Mouse (Mus musculus) forebrain, embryonic 15.5 days (tissue): Measurements from ENCODE around the gene Mrpl14. TPM values are rescaled to one million over a fixed set of nuclear protein-coding genes. Genes with fewer than 3 reads are reported as not detected.

Experiments
- ATAC-seq: fragments of 200-750 bp; cut with Nextera tagmentation; replicated peaks from 2 replicates; pipeline ENCODE4 v1.8.0; 2017; ENCODE audit warnings: mild to moderate bottlenecking, moderate TSS enrichment, moderate library complexity
- H3K27ac ChIP-seq: fragments of 300-500 bp; sonication (generic); replicated peaks from 2 replicates; pipeline ENCODE4 v1.5.1; 2015; ENCODE audit warnings: mild to moderate bottlenecking, inconsistent platforms
- H3K27me3 ChIP-seq: fragments of 300-500 bp; sonication (generic); 2 replicates; pipeline ENCODE4 v1.6.1; 2015; ENCODE audit warnings: inconsistent platforms
- H3K36me3 ChIP-seq: fragments of 300-500 bp; sonication (generic); 2 replicates; pipeline ENCODE4 v1.6.1; 2015; ENCODE audit warnings: mild to moderate bottlenecking, inconsistent platforms
- H3K4me1 ChIP-seq: fragments of 300-500 bp; sonication (generic); 2 replicates; pipeline ENCODE4 v1.6.1; 2015; ENCODE audit warnings: inconsistent platforms
- H3K4me2 ChIP-seq: fragments of 300-500 bp; sonication (generic); replicated peaks from 2 replicates; pipeline ENCODE4 v1.6.1; 2015; ENCODE audit warnings: mild to moderate bottlenecking, inconsistent platforms
- H3K4me3 ChIP-seq: fragments of 300-500 bp; sonication (generic); 2 replicates; pipeline ENCODE4 v1.5.1; 2015; ENCODE audit warnings: mild to moderate bottlenecking, inconsistent platforms
- H3K9ac ChIP-seq: fragments of 300-500 bp; sonication (generic); replicated peaks from 2 replicates; pipeline ENCODE4 v1.6.1; 2015; ENCODE audit warnings: mild to moderate bottlenecking, inconsistent platforms
- H3K9me3 ChIP-seq: fragments of 300-500 bp; sonication (generic); 2 replicates; pipeline ENCODE4 v1.6.1; 2016; ENCODE audit warnings: inconsistent platforms
- WGBS: fragments of 180-500 bp; shearing (Covaris S2); methylation state at CpG from one replicate; pipeline ENCODE4 v1.1.7; 2015; ENCODE audit warnings: mixed read lengths; 5-methylcytosine and 5-hydroxymethylcytosine counted together
- polyA plus RNA-seq: library from polyadenylated mRNA; unstranded; fragments of >200 nt; fragmentation: Nextera tagmentation; extraction: Ambion mirVana; gene quantifications from 2 replicates; pipeline ENCODE4 v1.2.1, GENCODE M21; 2015

Mrpl14 gene
- polyA plus RNA-seq, 1 experiment from 2014 or later = 122 TPM

- H3K9me3 ChIP-seq = no peaks in the 10 kb centered on the region
- no peak overlapping the region for H3K4me3 ChIP-seq
- no peaks in the 10 kb centered on the region for H3K27me3 ChIP-seq
- H3K4me1 ChIP-seq = peaks cover 17% of the 10 kb centered on the region
- no peak overlapping the region for H3K27ac ChIP-seq
- 90% methylated on average over 5 of the region's 5 CpGs for WGBS
- no peaks in the 10 kb centered on the region for H3K36me3 ChIP-seq
- no peak overlapping the region for H3K9ac ChIP-seq
- no peak overlapping the region for H3K4me2 ChIP-seq
- ATAC-seq = no peak
Measured at GRCm38 (mm10) chr17:45692159-45692558, 6.0 kb downstream of the Mrpl14 start.

- H3K27me3 ChIP-seq = no peaks in the 10 kb centered on the region
- no peaks in the 10 kb centered on the region for H3K9me3 ChIP-seq
- peaks cover 7% of the 10 kb centered on the region for H3K36me3 ChIP-seq
- H3K27ac ChIP-seq = no peak overlapping the region
- WGBS = 84% methylated on average over 18 of the region's 18 CpGs
- peaks cover 2% of the 10 kb centered on the region; the same call in 1 of the 2 replicates for H3K4me1 ChIP-seq
- ATAC-seq = no peak
- H3K9ac ChIP-seq = no peak overlapping the region
- no peak overlapping the region for H3K4me2 ChIP-seq
- H3K4me3 ChIP-seq = no peak overlapping the region
Measured at GRCm38 (mm10) chr17:45693812-45694565, 7.9 kb downstream of the Mrpl14 start.

GRCm38 (mm10) chr17:45695227-45696120, 9.4 kb downstream of the Mrpl14 start:
- WGBS = 75% methylated on average over 23 of the region's 23 CpGs
- Histone ChIP-seq H3K27ac (no peak overlapping the region), H3K4me3 (no peak overlapping the region)

GRCm38 (mm10) chr17:45696981-45697380, 10.9 kb downstream of the Mrpl14 start:
- no peak overlapping the region for H3K9ac ChIP-seq
- H3K9me3 ChIP-seq = no peaks in the 10 kb centered on the region
- no peak overlapping the region for H3K4me2 ChIP-seq
- ATAC-seq = no peak
- WGBS = 94% methylated on average over 9 of the region's 9 CpGs
- no peak overlapping the region for H3K27ac ChIP-seq
- peaks cover 11% of the 10 kb centered on the region for H3K36me3 ChIP-seq
- H3K4me1 ChIP-seq = no peaks in the 10 kb centered on the region
- no peak overlapping the region for H3K4me3 ChIP-seq
- H3K27me3 ChIP-seq = no peaks in the 10 kb centered on the region

More at GRCm38 (mm10) chr17:45695227-45696120, 9.4 kb downstream of the Mrpl14 start:
- H3K36me3 ChIP-seq = peaks cover 11% of the 10 kb centered on the region
- H3K9ac ChIP-seq = no peak overlapping the region
- ATAC-seq = no peak
- no peaks in the 10 kb centered on the region for H3K27me3 ChIP-seq
- no peaks in the 10 kb centered on the region for H3K4me1 ChIP-seq
- no peak overlapping the region for H3K4me2 ChIP-seq
- H3K9me3 ChIP-seq = no peaks in the 10 kb centered on the region

- no peak for ATAC-seq
- Histone ChIP-seq H3K4me1 (no peaks in the 10 kb centered on the region), H3K27ac (no peak overlapping the region), H3K4me3 (no peak overlapping the region), H3K27me3 (no peaks in the 10 kb centered on the region), H3K9me3 (no peaks in the 10 kb centered on the region), H3K9ac (no peak overlapping the region), H3K4me2 (no peak overlapping the region), H3K36me3 (peaks cover 11% of the 10 kb centered on the region)
- WGBS = 81% methylated on average over 6 of the region's 6 CpGs
Measured at GRCm38 (mm10) chr17:45698368-45698767, 12.2 kb downstream of the Mrpl14 start.

GRCm38 (mm10) chr17:45699039-45699740, 13.1 kb downstream of the Mrpl14 start:
- Histone ChIP-seq H3K4me3 (no peak overlapping the region), H3K9ac (no peak overlapping the region), H3K36me3 (peaks cover 11% of the 10 kb centered on the region), H3K4me2 (no peak overlapping the region), H3K4me1 (no peaks in the 10 kb centered on the region), H3K9me3 (no peaks in the 10 kb centered on the region), H3K27ac (no peak overlapping the region), H3K27me3 (no peaks in the 10 kb centered on the region)
- ATAC-seq = no peak
- WGBS = 91% methylated on average over 3 of the region's 3 CpGs

- Histone ChIP-seq H3K9ac (no peak overlapping the region), H3K9me3 (no peaks in the 10 kb centered on the region), H3K4me3 (no peak overlapping the region), H3K4me2 (no peak overlapping the region), H3K4me1 (no peaks in the 10 kb centered on the region), H3K27ac (no peak overlapping the region), H3K36me3 (peaks cover 11% of the 10 kb centered on the region), H3K27me3 (no peaks in the 10 kb centered on the region)
- no peak for ATAC-seq
- WGBS = 60% methylated on average over 9 of the region's 16 CpGs
Measured at GRCm38 (mm10) chr17:45700496-45701235, 14.5 kb downstream of the Mrpl14 start.

GRCm38 (mm10) chr17:45701236-45701591, 15.1 kb downstream of the Mrpl14 start:
- H3K27ac ChIP-seq = no peak overlapping the region
- 74% methylated on average over 9 of the region's 9 CpGs for whole genome bisulfite sequencing
- no peaks in the 10 kb centered on the region for H3K27me3 ChIP-seq
- H3K9ac ChIP-seq = no peak overlapping the region
- no peak overlapping the region for H3K4me2 ChIP-seq
- H3K9me3 ChIP-seq = no peaks in the 10 kb centered on the region
- H3K4me1 ChIP-seq = no peaks in the 10 kb centered on the region
- H3K4me3 ChIP-seq = no peak overlapping the region
- no peak for ATAC-seq
- peaks cover 11% of the 10 kb centered on the region for H3K36me3 ChIP-seq

- Histone ChIP-seq H3K4me1 (no peaks in the 10 kb centered on the region), H3K9me3 (no peaks in the 10 kb centered on the region), H3K4me2 (no peak overlapping the region), H3K9ac (no peak overlapping the region), H3K36me3 (peaks cover 11% of the 10 kb centered on the region), H3K27ac (no peak overlapping the region), H3K27me3 (no peaks in the 10 kb centered on the region), H3K4me3 (no peak overlapping the region)
- no peak for ATAC-seq
- 66% methylated on average over 4 of the region's 4 CpGs for WGBS
Measured at GRCm38 (mm10) chr17:45702254-45702653, 16.1 kb downstream of the Mrpl14 start.

GRCm38 (mm10) chr17:45703187-45703586, 17.1 kb downstream of the Mrpl14 start:
- no peaks in the 10 kb centered on the region for H3K9me3 ChIP-seq
- no peak overlapping the region for H3K27ac ChIP-seq
- no peak overlapping the region for H3K4me3 ChIP-seq
- peaks cover 9% of the 10 kb centered on the region for H3K36me3 ChIP-seq
- no peak overlapping the region for H3K4me2 ChIP-seq
- ATAC-seq = no peak
- 69% methylated on average over 7 of the region's 7 CpGs for WGBS
- H3K27me3 ChIP-seq = no peaks in the 10 kb centered on the region
- no peaks in the 10 kb centered on the region for H3K4me1 ChIP-seq
- no peak overlapping the region for H3K9ac ChIP-seq

- Histone ChIP-seq H3K4me2 (no peak overlapping the region), H3K4me1 (no peaks in the 10 kb centered on the region), H3K4me3 (no peak overlapping the region), H3K36me3 (no peaks in the 10 kb centered on the region), H3K27ac (no peak overlapping the region), H3K27me3 (no peaks in the 10 kb centered on the region), H3K9ac (no peak overlapping the region), H3K9me3 (no peaks in the 10 kb centered on the region)
- no peak for ATAC-seq
- WGBS = 63% methylated on average over 5 of the region's 5 CpGs
Measured at GRCm38 (mm10) chr17:45706796-45707195, 20.7 kb downstream of the Mrpl14 start.
